Mouse (Mus musculus): ENCODE measurements at regions not wholly inside any gene's neighbourhood (a gene's known extent, or its start where the extent isn't known, plus 50 kb on each side); places are given as distances from the start of the nearest gene placed in this dataset.

DNA sequence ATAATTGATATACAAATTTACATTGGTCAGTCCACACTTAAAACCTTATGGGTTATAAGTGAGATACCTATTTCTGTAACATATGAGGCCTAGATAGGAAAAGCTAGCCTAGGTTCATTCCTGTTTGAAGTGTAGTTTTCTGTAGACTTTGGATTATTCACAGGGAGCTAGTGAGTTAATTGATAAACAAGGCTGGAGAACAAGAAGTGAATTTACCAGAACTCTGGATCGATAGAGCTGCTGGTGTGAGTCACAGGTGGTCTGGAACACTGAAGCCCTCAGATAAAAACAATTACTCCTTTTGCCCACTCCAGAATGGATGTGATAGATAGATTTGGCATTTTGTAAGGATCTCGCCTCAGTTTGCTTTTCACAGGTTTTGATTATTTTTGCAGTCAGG lies 62.0 kb upstream of the Rtl1 start:
- in situ Hi-C loops (cut with MboI, MseI) = no loop called here

DNA sequence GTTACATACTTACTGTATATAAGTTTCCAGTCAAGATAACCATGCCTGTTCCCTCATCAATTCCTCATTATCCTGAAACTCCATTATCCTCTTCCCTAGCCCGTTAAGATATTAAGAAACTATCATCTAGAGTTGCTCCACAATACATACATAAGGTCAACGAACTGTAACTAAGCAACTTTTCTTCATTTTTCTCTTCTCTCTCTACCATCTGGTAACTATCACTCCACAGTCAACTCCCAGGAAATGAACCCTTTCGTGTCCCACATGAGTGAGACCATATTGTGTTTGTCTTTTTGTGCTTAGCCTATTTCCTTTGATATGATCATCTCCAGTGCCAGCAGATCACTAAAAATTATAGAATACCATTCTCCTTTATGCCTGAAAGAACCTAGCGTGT lies 74.6 kb upstream of the Rtl1 start:
- in situ Hi-C loops (cut with MboI, MseI) = no loop called here

DNA sequence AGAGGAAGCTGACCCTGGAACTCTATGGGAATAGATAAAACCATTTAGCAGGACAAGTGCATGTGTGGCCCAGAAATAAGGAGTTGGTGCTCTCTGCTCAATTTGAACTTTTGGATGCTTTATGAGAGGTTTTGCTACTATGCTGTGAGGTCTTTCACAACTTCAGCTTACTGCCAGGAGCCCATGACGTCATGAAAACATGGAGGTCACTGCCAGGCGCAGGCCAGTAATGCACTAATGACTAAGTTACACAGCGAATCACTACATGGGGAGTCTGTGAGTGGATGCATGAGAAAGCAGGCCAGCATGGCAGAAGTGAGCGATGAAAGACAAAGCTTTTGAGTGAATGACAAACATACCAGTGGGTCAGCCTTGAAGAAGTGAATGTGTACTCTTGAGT lies 93.9 kb upstream of the Rtl1 start:
- in situ Hi-C loops (cut with MboI, MseI) = no loop called here

DNA sequence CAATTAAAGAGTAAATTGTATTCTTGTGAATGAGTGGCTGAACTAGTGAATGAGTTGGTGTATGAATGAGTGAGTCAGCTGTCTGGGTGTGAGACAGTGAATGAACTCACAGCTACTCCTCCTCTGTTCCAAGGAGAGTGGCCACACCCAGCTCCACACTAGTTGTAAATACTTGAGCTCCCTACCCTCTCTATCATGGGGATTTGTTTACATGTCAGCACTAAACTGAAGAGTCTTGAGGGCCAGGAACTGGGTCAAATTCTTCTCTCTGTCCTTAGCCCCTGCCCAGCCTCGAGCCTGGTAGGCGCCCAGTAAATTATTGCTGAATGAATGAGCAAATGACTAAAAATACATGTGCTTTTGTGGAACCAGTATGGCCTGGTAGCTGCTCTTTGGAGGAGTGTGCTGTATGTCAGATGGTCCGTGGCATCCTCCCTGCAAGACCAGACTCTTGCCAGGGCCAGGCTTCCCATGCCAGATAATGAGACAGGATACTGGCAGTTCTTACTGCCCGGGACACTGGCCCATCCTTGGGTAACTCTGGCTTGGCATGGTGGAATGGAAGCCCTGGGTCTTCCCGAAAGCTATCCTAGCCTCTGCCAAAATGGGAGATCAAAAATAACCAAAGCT lies 94.8 kb upstream of the Rtl1 start:
- in situ Hi-C loops (cut with MboI, MseI) = no loop called here

DNA sequence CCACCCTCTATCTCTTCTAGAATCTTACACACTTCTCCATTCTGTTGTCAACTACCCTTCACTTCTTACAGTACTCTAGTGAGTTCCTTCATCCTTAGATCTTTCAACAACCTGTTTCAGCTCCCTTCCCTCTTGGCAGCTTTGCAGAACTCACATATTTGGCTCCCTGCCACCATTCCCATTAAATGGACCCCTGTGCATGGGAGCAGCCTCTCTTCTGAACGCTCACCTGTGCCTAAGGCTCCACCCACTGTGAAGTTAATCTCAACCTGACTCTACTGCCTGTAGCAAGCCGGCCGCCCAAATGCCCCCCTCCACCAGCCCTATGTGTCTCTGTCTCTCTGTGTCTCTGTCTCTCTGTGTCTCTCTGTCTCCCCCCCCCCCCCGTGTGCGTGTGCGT lies 106.7 kb upstream of the Rtl1 start:
- in situ Hi-C loops (cut with MboI, MseI) = no loop called here

DNA sequence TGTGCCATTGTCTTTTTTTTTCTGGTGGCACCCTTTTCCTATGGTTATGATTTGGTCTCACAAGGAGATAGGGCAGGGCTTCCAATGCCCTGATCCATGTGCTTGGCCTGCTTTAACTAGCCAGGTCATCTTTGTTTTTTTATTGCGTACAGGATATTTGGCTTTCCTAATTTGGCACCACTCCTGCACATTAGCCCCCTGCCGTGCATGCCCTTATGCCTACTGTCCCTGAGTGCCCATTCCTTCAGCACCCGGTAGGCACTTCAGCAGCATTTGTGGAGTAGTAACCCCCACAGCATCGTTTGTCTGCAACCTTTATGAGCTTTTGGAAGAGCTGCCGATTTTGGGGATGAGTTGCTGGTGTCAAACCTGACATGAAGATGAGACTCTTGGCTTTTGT lies 109.5 kb upstream of the Rtl1 start:
- in situ Hi-C loops (cut with MboI, MseI) = no loop called here

DNA sequence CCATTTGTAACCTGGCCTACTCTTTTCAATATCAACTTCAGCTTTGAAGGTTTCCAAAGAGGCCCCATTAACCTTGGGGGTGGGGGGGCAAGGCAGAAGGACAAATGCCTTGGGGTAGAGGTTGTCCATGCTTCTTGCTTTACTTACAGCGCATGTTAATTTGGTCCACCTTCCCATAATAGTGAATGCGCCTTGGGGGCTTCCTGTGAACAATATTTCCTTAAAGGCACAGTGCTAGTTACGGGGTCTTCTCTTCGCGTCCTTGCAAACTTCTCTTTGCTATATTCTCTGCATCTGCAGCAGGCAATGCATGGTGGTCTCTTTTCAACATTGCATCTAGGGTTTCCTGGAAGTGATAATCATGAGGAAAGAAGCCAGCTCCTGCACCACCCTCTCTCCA lies 111.3 kb upstream of the Rtl1 start:
- in situ Hi-C loops (cut with MboI, MseI) = no loop called here

DNA sequence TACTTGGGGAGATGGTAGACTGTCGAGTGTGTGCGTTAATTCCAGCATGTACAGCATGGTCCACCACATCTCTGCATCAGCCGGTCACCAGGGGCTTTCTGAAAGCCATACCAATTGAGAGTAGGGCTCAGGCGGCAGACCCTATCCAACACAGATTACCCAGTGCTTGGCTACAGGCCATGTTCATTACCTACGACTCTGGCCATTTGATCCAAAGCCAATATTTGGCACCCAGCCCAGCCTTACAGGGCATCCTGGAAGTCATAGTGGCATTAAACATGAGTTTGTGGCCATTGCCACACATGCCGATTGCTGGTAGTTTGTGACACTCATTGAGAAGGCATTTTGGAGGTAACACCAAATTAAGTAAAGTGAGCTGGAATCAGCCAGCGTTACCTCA lies 111.8 kb upstream of the Rtl1 start:
- in situ Hi-C loops (cut with MboI, MseI) = no loop called here

DNA sequence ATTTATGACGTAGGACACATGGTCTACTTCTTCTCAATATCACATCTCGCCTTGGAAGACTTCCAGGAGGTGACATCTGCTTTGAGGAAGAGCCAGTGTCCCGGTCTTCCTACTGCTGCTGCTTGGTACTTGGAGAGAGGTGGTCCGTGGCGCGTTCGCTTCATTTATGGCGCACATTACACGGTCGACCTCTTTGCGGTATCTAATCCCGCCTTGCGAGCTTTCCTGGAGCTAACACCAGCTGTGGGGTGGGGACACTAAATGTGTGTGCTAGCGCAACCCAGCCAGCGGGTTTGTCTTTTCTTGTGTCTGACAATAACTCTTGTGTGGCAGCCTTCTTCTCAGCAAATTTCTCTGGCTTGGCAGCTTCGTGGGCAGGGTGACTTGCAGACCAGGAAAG lies 112.3 kb upstream of the Rtl1 start:
- in situ Hi-C loops (cut with MboI, MseI) = no loop called here

DNA sequence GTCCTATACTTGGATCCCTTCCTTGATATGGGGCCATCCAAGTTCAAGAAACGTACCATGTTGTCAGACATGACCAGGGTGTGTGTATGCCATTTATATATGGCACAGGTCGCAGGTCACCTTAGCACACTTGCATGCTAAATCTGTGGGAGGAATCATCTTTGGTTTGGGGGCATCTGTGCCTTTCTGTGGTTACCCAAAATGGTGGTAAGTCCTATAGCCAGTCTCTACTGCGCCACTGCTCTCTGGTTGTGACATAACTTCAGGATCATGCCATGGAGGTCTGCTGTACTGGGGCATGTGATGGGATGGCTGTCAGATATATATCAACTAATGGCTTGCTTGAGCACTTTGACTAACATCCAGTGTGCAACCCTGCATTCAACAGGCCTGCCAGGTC lies 112.9 kb upstream of the Rtl1 start:
- in situ Hi-C loops (cut with MboI, MseI) = no loop called here

DNA sequence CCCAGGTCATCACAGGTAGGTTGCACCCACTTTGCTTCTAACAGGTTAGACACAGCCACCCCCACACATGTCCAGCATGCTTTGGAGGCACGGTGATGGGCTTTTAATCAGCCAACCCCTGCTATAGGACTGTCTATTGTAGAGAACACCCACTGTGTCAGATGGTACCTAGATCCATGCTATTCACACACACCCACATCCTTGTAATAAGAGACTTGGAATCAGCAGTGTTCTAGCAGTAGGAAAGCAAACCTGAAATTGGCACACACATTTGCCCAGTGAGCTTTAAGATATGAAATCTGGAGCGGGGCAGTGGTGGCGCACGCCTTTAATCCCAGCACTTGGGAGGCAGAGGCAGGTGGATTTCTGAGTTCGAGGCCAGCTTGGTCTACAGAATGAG lies 113.9 kb upstream of the Rtl1 start:
- in situ Hi-C loops (cut with MboI, MseI) = no loop called here

DNA sequence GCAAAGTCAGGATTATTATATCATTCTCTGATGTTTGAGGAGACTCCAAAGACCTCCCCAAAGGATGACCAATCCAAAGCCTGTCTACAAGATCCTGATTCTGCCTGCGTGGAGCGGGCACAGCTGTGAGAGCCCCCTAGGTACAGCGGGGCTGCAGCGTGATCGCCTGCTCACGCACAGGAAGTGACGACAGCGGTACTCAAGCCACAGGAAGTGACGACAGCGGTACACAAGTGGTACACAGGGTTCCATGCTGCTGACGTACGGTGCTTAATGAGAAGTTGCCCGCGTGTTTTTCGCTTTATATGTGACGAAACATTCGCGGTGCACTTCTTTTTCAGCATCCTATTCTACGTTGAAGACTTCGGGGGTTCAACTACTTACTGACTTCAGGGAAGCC lies 116.9 kb upstream of the Rtl1 start:
- in situ Hi-C loops (cut with MboI, MseI) = no loop called here

DNA sequence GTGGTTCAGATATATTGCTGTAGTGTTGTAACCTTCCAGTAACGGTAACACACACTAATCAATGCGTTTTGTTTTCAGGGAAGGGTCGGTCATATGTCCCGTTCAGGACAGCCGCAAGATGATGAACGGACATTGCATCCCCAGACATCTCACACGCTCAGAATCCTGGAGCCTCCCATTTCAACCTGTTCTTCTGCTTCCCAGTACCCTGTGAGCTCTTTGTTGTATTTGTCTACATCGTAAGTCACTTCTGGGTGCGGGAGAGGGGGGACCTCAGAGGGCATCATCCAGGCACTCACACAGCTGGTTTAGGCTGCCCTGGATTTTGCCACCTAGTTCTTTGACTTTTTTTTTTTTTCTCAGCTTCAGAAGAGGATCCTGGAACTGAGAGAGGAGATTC lies 117.9 kb upstream of the Rtl1 start:
- in situ Hi-C loops (cut with MboI, MseI) = no loop called here

DNA sequence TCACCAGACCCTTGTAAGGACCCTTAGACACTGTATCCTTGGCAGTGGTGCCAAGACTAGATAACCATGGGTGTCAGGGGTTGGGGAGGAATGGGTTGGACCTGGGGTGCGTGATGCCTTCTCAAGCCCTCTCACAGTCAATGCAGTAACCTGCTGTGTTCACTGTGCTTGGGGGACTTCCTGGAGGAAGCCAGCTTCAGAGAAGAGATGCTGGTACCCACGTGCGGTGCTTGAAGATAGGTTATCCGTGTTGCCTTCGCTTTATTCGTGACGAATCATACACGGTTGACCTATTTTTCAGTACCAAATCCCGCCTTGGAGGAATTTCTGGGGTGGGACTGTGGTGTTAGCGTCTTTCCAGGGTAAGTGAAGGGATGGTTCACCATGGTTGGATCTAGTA lies 138.1 kb upstream of the Rtl1 start:
- in situ Hi-C loops (cut with MboI, MseI) = loop anchor here in 1 of 2 experiments (25.0 kb wide), 1 partner anchor 1226 kb away; no protein-coding TSS in a partner anchor

DNA sequence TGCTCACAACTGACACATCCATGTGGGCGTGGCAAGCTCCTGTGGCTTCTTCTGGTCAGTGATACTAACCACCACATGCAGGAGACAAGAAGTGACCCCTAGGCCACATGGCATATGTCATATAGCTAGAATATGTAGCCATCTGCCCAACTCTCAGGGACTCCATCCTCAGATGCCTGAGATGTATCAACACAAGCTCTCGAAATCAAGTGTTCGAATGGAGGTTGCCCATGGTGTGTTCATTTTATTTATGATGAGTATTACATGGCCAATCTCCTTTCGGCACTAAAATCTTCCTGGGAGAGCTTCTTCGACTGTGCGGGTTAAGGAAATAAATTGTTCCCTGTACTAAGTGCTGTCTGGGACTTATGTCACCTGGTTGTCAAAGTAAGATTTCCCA lies 138.8 kb upstream of the Rtl1 start:
- in situ Hi-C loops (cut with MboI, MseI) = loop anchor here in 1 of 2 experiments (25.0 kb wide), 1 partner anchor 1227 kb away; no protein-coding TSS in a partner anchor

DNA sequence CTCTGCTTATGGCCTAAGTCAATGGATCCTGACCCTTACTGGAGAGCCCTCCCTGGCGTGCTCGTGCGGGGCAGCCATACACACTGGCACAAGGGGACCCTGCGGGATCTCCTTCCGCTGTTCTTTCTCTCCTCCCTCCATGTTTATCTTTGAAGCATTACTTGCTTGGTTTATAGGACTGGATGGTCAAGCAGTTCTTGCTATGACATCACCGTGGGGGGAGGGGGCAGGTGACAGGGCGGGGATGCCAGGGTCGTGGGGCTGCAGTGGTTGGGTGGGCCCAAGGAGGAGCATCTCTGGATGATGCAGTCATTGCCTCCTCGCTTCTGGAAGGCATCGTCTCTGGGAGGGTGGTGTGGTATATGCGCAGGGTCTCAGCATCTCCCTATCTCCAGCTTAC lies 142.4 kb upstream of the Rtl1 start:
- in situ Hi-C loops (cut with MboI, MseI) = loop anchor here in 1 of 2 experiments (25.0 kb wide), 1 partner anchor 1230 kb away; no protein-coding TSS in a partner anchor

DNA sequence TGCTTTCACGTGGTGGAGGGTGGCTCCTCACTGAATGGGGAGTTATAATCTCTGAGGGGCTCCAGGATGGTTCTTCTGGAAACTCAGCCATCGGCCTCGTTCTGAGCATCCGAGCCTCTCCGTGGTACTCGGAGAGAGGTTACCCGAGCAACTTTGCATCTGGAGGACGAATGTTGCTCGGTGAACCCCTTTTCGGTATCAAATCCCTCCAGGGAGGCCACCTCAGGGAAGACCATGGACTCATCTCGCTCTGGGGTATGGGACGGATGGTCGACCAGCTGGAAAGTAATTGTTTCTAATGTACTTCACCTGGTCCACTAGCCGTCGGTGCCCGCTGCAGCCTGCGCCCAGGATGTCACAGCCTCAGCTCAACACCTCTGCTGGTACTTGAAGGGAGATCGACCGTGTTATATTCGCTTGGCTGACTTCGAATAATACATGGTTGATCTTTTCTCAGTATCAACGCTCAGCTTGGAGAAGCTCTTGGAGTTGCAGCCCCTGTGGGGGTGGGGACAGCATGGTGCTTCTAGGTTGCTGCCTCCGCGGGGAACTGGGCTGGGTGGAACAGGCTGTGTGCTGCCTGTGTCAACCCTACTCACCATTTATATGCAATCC lies 143.0 kb upstream of the Rtl1 start:
- in situ Hi-C loops (cut with MboI, MseI) = loop anchor here in 1 of 2 experiments (25.0 kb wide), 1 partner anchor 1231 kb away; no protein-coding TSS in a partner anchor

DNA sequence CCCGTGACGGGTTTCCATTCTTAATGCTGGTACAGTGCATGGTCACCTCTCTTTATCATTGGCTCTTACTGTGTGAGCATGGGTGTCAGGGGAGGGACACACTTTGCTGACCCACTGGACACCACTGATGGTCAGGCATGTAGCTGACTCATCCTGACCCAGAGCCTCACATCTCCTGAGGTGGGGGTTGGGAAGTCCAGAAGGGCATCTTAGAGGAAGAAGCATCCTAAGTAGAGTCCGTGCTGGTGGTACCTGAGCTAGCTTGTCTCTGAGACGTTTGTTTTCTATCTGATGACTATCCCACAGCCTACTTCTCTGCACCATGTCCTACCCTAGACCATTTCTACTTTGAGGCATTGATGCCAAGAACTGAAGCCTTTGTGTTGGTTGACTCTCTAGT lies 144.1 kb upstream of the Rtl1 start:
- in situ Hi-C loops (cut with MboI, MseI) = loop anchor here in 1 of 2 experiments (25.0 kb wide), 1 partner anchor 1232 kb away; no protein-coding TSS in a partner anchor

DNA sequence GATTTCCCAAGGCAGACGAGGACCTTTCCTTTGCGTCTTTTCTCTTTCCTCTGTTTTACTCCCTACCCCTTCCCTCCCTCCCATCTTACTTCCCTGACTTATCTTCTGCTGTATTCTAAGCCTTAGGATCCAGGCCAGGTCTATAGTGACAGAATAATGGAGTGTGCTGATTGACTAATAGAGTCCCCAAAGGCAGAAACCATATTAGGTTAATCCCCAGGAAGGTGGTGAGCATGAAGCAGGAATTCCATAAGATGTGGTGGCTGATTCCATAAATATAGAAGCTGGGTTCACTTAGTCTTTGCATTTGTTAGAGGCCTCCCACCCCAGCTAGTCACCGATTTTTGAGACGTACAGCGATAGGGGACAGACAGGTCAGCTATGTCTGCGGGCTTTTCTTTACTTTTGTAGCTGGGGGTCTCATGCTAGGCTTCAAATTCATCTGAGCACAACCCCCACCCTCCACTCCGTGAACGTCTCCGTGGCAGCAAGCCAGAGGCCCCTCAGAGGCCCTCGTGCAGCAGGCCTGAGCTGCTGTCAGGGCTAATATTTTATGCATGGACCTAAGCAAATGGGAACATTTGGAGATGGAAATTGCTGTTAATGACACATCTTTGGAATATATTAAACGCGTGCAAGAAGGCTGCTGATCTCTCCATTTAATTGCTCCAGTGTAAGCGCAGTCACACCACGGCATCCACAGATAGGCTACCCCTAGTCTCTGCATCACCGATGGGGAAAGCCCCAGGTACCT lies 145.8 kb upstream of the Rtl1 start:
- in situ Hi-C loops (cut with MboI, MseI) = loop anchor here in 1 of 2 experiments (25.0 kb wide), 1 partner anchor 1234 kb away; no protein-coding TSS in a partner anchor

DNA sequence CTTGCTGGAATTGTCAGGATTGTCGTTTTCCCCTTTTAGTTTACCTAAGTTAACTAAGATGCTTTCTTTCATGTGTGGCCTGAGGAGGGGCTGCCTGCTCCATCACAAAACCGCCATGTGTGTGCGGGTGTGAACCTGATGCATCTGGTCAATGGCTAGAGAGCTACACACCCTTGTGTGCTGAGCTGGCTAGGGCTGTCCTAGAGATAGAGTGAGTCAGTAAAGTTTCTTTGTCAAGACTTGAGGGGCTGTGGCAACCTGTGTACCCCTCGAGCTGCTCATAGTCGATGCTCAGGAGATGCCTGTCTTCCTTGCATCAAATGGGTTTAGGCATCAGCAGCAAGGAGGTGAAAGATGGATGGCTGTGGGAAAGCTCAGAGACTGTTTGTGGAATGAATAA lies 147.1 kb upstream of the Rtl1 start:
- in situ Hi-C loops (cut with MboI, MseI) = loop anchor here in 1 of 2 experiments (25.0 kb wide), 1 partner anchor 1235 kb away; no protein-coding TSS in a partner anchor

DNA sequence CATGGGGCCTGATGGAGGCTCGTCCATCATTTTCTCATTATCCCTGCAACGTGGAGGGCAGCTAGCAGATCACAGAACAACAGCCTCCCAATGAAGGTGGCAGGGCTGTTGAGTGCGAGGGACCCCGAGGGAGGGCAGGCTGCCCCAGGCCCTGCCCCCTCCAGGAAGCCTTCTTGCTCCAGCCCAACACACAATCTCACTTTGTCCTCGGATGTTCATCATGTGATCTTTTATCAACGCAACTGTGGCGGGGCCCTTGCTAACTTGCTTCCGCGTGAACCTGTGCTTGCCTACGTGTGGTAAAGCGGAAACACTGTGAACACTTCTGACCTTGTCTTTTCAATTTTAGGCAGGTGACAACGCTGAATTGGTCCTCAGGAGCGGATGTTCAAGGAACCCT lies 147.6 kb upstream of the Rtl1 start:
- in situ Hi-C loops (cut with MboI, MseI) = loop anchor here in 1 of 2 experiments (25.0 kb wide), 1 partner anchor 1235 kb away; no protein-coding TSS in a partner anchor

DNA sequence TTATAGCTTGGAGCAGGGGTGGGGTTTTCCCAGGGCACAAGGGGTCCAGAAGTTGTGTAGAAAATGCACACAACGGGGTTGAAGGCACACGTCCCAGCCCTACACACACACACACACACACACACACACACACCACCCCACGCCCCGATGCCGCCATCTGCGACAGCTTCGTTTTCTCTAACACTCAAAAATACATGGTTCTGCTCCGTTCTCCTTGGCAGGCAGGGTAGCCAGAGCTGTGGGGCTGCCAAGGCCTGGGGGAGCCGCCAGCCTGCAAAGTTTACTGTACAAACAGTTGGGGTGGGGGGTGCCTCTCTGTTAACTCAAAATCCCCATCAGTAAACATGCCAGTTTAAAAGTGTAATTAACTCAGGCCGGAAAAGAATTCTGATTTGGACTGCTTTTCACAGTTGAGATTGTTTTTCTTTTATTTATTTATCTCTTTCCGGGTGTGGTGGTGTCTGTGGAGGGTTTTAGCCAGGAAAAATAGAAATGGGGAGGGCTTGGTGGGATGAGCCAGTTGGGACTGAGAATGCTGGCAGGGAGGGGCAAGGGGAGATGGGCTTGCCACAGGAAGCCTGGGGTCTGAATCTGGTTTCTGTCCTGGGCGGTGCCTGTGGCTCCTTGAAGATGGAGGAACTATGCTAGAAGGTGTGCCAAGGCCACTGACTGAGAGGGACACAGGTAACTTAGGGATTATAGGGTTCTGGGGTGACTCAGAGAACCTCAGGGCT lies 148.4 kb upstream of the Rtl1 start:
- in situ Hi-C loops (cut with MboI, MseI) = loop anchor here in 1 of 2 experiments (25.0 kb wide), 1 partner anchor 1236 kb away; no protein-coding TSS in a partner anchor

Data from T-helper 17 cell (primary cell).